Mouse (Mus musculus) Patski (cell line): ENCODE measurements at regions not wholly inside any gene's neighbourhood (a gene's known extent, or its start where the extent isn't known, plus 50 kb on each side); places are given as distances from the start of the nearest gene placed in this dataset.

Experiments used
- ATAC-seq: fragments of 100-300 bp; one replicate; pipeline ENCODE4 v1.8.0; 2021
- CTCF ChIA-PET: fragments of 350-600 bp; sonication (Branson Sonifier 250); formaldehyde crosslinking; loops from one replicate; lab custom pipeline; 2022; ENCODE audit warnings: inconsistent platforms; lab: Charles Lee
- POLR2A ChIA-PET: fragments of 350-600 bp; sonication (Branson Sonifier 250); formaldehyde crosslinking; loops from one replicate; lab custom pipeline; 2022; ENCODE audit warnings: antibody characterized with exemption, inconsistent platforms; lab: Charles Lee
- DNase-seq: peaks from one replicate; pipeline ENCODE4 v3.0.0-alpha.2; 2011; ENCODE audit warnings: low read depth, low spot score
- H3K27me3 ChIP-seq: fragments of 371-371 bp; one replicate; pipeline ENCODE4 v1.5.1; 2021
- CTCF ChIP-seq: fragments of 100-300 bp; IDR thresholded peaks from one replicate; pipeline ENCODE4 v1.5.1; 2021
- in situ Hi-C: fragments of 300-500 bp; cut with MboI; formaldehyde crosslinking; loops from 3 replicates; pipeline ENCODE4 v1.11.1; 2018; ENCODE audit warnings: low pct_unique_long_range_greater_than_20kb, mixed read lengths

GRCm38 (mm10) chr10:50241645-50242044, 350.8 kb upstream of the Ascc3 start:
- no peak for ATAC-seq
- ChIA-PET CTCF (no interaction called here), POLR2A (no interaction called here)
- H3K27me3 ChIP-seq = no peaks in the 10 kb centered on the region
- DNase-seq = no peak
- TF ChIP-seq CTCF = no peak
- in situ Hi-C loops = no loop called here

- CTCF ChIA-PET = no interaction called here
Measured at GRCm38 (mm10) chr10:50203587-50203986, 388.9 kb upstream of the Ascc3 start.

GRCm38 (mm10) chr10:50201691-50202090, 390.8 kb upstream of the Ascc3 start:
- ChIA-PET CTCF (no interaction called here), POLR2A (no interaction called here)
- ATAC-seq (no peak), DNase-seq (no peak)
- TF ChIP-seq CTCF = no peak
- in situ Hi-C loops = no loop called here
- H3K27me3 ChIP-seq = no peaks in the 10 kb centered on the region

More at GRCm38 (mm10) chr10:50203587-50203986, 388.9 kb upstream of the Ascc3 start:
- ATAC-seq = no peak
- DNase-seq = no peak
- no peaks in the 10 kb centered on the region for H3K27me3 ChIP-seq
- in situ Hi-C loops = no loop called here
- POLR2A ChIA-PET = no interaction called here
- no peak for TF ChIP-seq CTCF

GRCm38 (mm10) chr10:50199857-50200256, 392.6 kb upstream of the Ascc3 start:
- DNase-seq (no peak), ATAC-seq (no peak)
- in situ Hi-C loops = no loop called here
- POLR2A ChIA-PET = no interaction called here
- CTCF ChIA-PET = interaction anchor here (0.6 kb wide), 1 partner anchor 214 kb away, joined by 3 read pairs; no protein-coding TSS in a partner anchor
- TF ChIP-seq CTCF = peak; percentile 15
- H3K27me3 ChIP-seq = no peaks in the 10 kb centered on the region

DNA sequence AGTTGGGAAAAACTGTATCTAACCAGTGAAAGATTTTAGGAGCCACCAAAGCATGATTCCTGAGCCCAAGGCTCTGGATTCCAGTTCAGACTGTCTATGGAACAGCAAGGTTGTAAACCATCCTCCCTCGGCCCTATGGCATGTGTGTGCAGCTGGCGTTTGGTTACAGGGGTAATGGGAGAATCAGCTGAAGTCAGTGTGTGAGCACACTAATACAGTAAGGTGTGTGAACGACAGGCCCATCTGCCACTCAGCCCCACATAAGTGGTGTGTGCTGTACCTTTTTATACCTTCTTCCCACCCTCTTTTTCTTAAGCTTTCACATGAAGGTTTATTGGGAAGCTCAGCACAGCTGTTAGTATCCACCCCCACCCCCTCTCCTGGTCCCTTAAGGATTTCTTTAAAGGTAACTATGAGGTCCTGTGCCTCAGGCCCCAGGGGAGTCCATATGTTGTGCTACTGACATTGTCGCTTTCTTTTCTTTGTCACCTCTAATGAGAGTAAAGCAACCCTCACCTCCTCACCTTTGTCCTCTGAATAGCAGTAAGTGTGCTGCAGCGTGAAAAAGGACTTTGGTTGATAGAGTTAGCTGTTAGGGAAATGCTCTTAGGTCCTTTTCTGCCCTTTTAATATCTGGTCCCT, 394.5 kb upstream of the Ascc3 start:
- ChIA-PET POLR2A (no interaction called here), CTCF (interaction anchor here (1.1 kb wide), 1 partner anchor 29 kb away, joined by 3 read pairs; no protein-coding TSS in a partner anchor)
- DNase-seq (no peak), ATAC-seq (no peak)
- H3K27me3 ChIP-seq = no peaks in the 10 kb centered on the region
- no peak for TF ChIP-seq CTCF
- in situ Hi-C loops = no loop called here

DNA sequence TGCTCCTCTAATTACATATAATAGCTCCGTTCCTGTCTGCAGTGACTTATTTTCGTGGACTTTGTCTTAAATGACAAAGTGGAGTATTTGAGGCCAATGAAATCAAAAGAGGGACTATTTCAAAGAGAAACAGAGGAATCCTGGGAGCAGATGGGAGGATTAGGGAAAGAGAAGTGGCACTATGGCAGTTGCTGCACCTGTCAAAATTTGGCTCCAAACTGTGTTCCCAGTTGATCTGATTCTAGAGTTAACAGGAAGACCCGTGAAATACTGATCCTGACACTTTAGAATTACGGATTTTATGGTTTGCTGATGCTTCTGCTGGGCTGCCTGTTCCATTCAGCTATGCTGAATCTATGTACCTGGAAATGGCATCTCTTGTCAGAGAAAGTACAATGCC, 401.7 kb upstream of the Grik2 start:
- H3K27me3 ChIP-seq = no peaks in the 10 kb centered on the region
- ChIA-PET CTCF (no interaction called here), POLR2A (no interaction called here)
- DNase-seq (no peak), ATAC-seq (no peak)
- TF ChIP-seq CTCF = no peak
- in situ Hi-C loops = no loop called here

DNA sequence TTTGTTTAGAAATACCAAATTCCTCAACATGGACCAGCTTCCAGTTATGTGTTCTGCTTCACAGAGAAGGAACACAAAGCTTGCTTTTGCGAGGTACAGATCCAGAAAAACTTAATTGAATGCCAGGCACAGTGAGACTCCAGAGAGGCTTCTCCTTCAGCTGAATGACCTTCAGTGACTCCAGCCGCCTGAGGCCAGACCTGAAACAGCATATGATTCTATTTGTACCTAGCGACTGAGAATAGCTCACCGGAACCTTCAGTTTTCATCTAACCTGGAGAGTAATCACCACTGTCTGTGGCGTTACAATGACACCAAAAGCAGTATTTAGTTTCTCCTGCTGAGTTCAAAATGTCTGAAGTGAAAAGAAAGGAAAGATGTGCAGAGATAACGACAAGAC, 380.6 kb upstream of the Grik2 start:
- CTCF ChIA-PET = interaction anchor here (1.6 kb wide), 1 partner anchor 28 kb away, joined by 3 read pairs; no protein-coding TSS in a partner anchor
- TF ChIP-seq CTCF = no peak
- no peak for DNase-seq
- H3K27me3 ChIP-seq = no peaks in the 10 kb centered on the region
- in situ Hi-C loops = no loop called here
- ATAC-seq = no peak
- POLR2A ChIA-PET = no interaction called here

- ATAC-seq (no peak), DNase-seq (no peak)
- no peak for TF ChIP-seq CTCF
- H3K27me3 ChIP-seq = no peaks in the 10 kb centered on the region
- POLR2A ChIA-PET = no interaction called here
- in situ Hi-C loops = no loop called here
- CTCF ChIA-PET = no interaction called here
Measured at GRCm38 (mm10) chr10:50138351-50138750, 349.8 kb upstream of the Grik2 start.

DNA sequence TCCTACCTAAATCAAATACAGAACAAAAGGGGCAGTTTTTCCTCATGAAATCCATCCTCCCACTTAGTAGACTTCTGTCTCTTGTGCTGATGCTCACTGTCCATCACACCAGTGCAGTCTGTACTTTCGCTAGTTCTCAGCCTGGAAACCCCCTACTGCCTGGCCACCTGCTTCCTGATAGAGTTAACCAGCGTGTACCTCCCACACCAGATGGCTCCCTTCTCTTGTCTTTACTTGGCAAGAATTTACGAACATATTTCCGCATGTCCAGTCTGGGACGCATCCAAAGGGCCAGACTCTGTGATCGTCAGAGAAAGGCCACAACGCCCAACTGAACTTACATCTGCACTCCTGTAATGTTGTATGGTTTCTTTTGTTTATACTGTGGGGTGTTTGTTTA, 349.2 kb upstream of the Grik2 start:
- ChIA-PET POLR2A (no interaction called here), CTCF (no interaction called here)
- no peak for TF ChIP-seq CTCF
- no peak for DNase-seq
- H3K27me3 ChIP-seq = no peaks in the 10 kb centered on the region
- in situ Hi-C loops = no loop called here
- ATAC-seq = no peak

DNA sequence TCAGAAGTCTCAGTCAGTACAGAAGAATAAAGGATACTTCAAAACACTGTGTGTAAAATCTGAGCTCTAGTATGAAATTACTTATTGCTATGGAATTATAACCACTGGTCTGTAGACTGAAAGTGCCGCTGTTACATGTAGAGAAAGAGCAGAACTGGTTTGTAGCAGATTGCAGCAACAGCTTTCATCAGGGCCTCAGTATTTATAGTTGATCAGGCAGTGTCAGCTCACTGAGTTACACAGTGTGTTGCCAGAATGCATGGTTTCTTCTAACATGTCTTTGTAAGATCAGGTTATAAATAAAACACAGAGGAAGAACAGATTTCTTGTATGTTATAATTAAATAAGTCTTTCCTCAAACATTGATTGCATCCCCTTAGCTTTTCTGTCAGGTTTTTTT, 347.6 kb upstream of the Grik2 start:
- CTCF ChIA-PET = no interaction called here
- no peaks in the 10 kb centered on the region for H3K27me3 ChIP-seq
- no peak for TF ChIP-seq CTCF
- POLR2A ChIA-PET = no interaction called here
- DNase-seq (no peak), ATAC-seq (no peak)
- in situ Hi-C loops = no loop called here

DNA sequence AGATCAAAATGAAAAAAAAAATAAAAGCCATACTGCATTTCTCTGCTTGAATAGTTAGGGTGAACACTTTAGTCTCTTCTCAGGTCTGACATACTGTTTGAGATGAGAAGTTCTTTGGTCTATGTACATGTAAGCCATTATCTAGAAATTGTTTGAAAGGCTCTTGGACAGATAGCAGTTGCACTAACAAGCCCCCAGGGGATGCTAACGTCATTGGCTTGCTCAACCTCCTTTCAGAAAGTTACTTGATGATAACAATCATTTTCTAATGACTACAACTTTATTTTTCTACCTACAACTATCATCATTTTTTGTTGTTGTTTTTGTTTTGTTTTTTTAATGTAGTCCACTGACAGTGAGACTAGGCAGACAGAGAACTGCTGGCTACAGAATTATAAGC, 346.9 kb upstream of the Grik2 start:
- H3K27me3 ChIP-seq = no peaks in the 10 kb centered on the region
- DNase-seq (no peak), ATAC-seq (no peak)
- in situ Hi-C loops = no loop called here
- ChIA-PET POLR2A (no interaction called here), CTCF (no interaction called here)
- TF ChIP-seq CTCF = no peak
